Mouse (Mus musculus) CH12.LX (cell line): ENCODE data around the gene Sim2.

Experiments used
- CTCF ChIP-seq, 2 experiments: IDR thresholded peaks in 1 of 2; conservative IDR thresholded peaks in 1 of 2; 2 replicates each; pipeline ENCODE4 v1.5.1; 2011 to 2012; ENCODE audit warnings: low read depth in 2 of 2, low read length in 2 of 2, improper control_type of control experiment in 1 of 2, inconsistent platforms in 1 of 2, mild to moderate bottlenecking in 1 of 2, moderate library complexity in 1 of 2
- ELF1 ChIP-seq: IDR thresholded peaks from 2 replicates; pipeline ENCODE4 v1.6.1; 2014; ENCODE audit warnings: low read depth, mild to moderate bottlenecking, inconsistent platforms, low read length, improper control_type of control experiment
- EP300 ChIP-seq: IDR thresholded peaks from 2 replicates; pipeline ENCODE4 v1.6.1; 2011; ENCODE audit warnings: low read length, improper control_type of control experiment
- MEF2A ChIP-seq: IDR thresholded peaks from 2 replicates; pipeline ENCODE4 v1.6.1; 2014; ENCODE audit warnings: low read depth, mild to moderate bottlenecking, inconsistent platforms, low read length, improper control_type of control experiment, borderline replicate concordance
- POLR2A ChIP-seq: IDR thresholded peaks from 2 replicates; pipeline ENCODE4 v1.6.1; 2011; ENCODE audit warnings: low read depth, mild to moderate bottlenecking, improper control_type of control experiment, low read length
- POLR2AphosphoS2 ChIP-seq: IDR thresholded peaks from 2 replicates; pipeline ENCODE4 v1.6.1; 2011; ENCODE audit warnings: low read depth, low read length, improper control_type of control experiment
- RAD21 ChIP-seq: IDR thresholded peaks from 2 replicates; pipeline ENCODE4 v1.6.1; 2011; ENCODE audit warnings: low read depth, mild to moderate bottlenecking, low read length, improper control_type of control experiment, moderate library complexity
- USF1 ChIP-seq: IDR thresholded peaks from 2 replicates; pipeline ENCODE4 v1.6.1; 2014; ENCODE audit warnings: low read depth, mild to moderate bottlenecking, inconsistent platforms, low read length, improper control_type of control experiment
- USF2 ChIP-seq: conservative IDR thresholded peaks from 2 replicates; pipeline ENCODE4 v1.6.1; 2011; ENCODE audit warnings: low read depth, low read length, improper control_type of control experiment

DNA sequence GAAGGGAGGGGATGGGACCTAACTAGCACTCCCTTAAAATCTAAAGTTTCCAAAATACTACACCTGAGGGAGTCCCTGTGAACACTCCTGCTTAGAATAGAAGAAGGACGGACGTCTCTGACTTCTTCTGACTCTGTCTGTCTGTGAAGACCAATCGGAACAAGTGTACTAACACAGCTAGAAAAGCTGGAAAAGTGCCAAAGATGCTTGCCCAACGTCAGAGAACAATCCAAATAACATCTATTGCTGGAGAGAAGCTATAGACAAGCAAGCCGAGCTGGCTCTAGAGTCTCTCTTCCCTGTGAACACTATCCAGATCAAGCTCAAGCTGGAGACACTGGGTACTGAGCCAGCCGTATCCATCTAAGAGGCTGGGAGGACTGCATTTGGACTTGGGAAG lies 18.0 kb upstream of the Sim2 start:
- TF ChIP-seq CTCF (conservative IDR thresholded peaks at IDR 0.05 in 1 of 2, IDR thresholded peaks at IDR 0.05 in 1 of 2; ENCODE audit: low read depth in 2 of 2, low read length in 2 of 2) (no peak), EP300 (no peak), POLR2A (no peak), USF2 (no peak), POLR2AphosphoS2 (no peak), ELF1 (no peak), MEF2A (no peak), USF1 (no peak), RAD21 (no peak)
